In the genomic region with DNA sequence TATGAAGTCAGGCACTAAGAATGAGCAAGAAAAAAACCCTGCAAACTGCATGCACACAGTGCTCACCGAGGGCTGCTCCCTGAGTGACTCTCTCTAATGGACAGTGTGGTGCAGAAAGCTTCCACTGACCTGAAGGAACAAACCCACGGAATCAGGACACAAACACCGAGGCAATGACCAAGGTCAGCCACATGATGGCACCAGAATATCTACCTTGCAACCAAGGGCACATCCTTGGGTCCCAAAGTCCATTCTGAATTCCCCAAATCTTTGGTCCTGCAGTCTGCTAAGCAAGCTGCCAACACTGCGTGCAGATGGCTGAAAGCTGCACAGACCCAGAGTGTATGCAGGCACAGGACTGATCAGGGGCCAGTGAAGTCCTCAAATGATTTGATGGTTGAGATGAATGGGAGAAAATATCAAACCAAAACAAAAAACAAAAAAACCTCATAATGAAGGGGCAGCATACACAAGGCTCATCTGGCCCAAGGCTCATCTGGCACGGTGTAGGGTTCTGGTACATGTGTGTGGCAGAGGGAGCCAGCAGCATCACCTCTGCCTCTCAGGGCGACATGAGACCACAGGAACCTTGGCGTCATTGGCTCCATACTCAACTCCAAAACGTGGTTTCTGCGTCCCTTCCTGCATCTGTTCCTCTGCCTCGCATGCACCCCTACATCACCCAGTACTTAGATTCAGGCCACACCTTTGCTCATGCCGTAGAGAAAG, we compare ENCODE assay signal across 8 mouse cellular contexts.
DNase-seq lines count a peak whose midpoint lies in the region; ATAC-seq lines count a peak whose summit lies in the region.

No protein-coding gene starts in this region.

- H3K9ac ChIP-seq in hindbrain, embryonic 14.5 days = no peak overlapping the region
- H3K9ac ChIP-seq in limb, embryonic 11.5 days (ENCODE audit: low read length) = no peak overlapping the region

- DNase-seq in gastrocnemius, adult 18-20 months (ENCODE audit: low spot score) = peak; percentile 50
- no peak for DNase-seq in gastrocnemius, postnatal 36 days
- peak; percentile 71 for DNase-seq in R1 (ENCODE audit: low read depth, low spot score)
- DNase-seq in hindbrain, embryonic 14.5 days (ENCODE audit: low spot score) = peak; percentile 67
- DNase-seq in limb, embryonic 11.5 days (ENCODE audit: low spot score) = peak; percentile 56
- DNase-seq in neural tube, embryonic 10.5 days (ENCODE audit: extremely low spot score, low spot score) = peak; percentile 27
- no peak for DNase-seq in thymus, adult 18-20 months

- no peak overlapping the region for H3K27ac ChIP-seq in hindbrain, embryonic 14.5 days
- no peak overlapping the region; the same call in 1 of the 2 replicates for H3K27ac ChIP-seq in limb, embryonic 11.5 days (replicated peaks; ENCODE audit: low read depth, low read length)

- H3K27me3 ChIP-seq in hindbrain, embryonic 14.5 days (ENCODE audit: control insufficient read depth, insufficient read depth, low read length) = no peaks in the 10 kb centered on the region
- H3K27me3 ChIP-seq in limb, embryonic 11.5 days (ENCODE audit: control insufficient read depth, insufficient read depth, low read length) = no peaks in the 10 kb centered on the region

- no peaks in the 10 kb centered on the region for H3K9me3 ChIP-seq in hindbrain, embryonic 14.5 days (ENCODE audit: control insufficient read depth, low read length)
- H3K9me3 ChIP-seq in limb, embryonic 11.5 days (ENCODE audit: control insufficient read depth, low read length) = no peaks in the 10 kb centered on the region

- peak; percentile 59; the same call in 1 of the 2 replicates for ATAC-seq in common myeloid progenitor, adult 5-6 weeks (replicated peaks; ENCODE audit: low read depth, poor library complexity, severe bottlenecking)
- ATAC-seq in hindbrain, embryonic 14.5 days (ENCODE audit: low FRiP score) = peak; percentile 42; the same call in 1 of the 2 replicates
- no peak for ATAC-seq in limb, embryonic 11.5 days (ENCODE audit: insufficient number of reproducible peaks, low FRiP score, low TSS enrichment, low read depth)

- H3K4me2 ChIP-seq in hindbrain, embryonic 14.5 days (replicated peaks) = no peak overlapping the region
- no peak overlapping the region for H3K4me2 ChIP-seq in limb, embryonic 11.5 days (ENCODE audit: low read depth, severe bottlenecking)

- peaks cover 92% of the 10 kb centered on the region for H3K36me3 ChIP-seq in hindbrain, embryonic 14.5 days (replicated peaks; ENCODE audit: control insufficient read depth, insufficient read depth)
- peaks cover 4% of the 10 kb centered on the region; the same call in 1 of the 2 replicates for H3K36me3 ChIP-seq in limb, embryonic 11.5 days (ENCODE audit: control insufficient read depth, insufficient read depth, low read length)

- intact Hi-C loops in gastrocnemius, postnatal 36 days (cut with DNase I) = loop anchor here (10.0 kb wide), 2 partner anchors 209 to 399 kb away; no protein-coding TSS in a partner anchor

- no peaks in the 10 kb centered on the region for H3K4me1 ChIP-seq in hindbrain, embryonic 14.5 days (replicated peaks; ENCODE audit: control insufficient read depth, insufficient read depth, low read length)
- no peaks in the 10 kb centered on the region for H3K4me1 ChIP-seq in limb, embryonic 11.5 days (ENCODE audit: control insufficient read depth, insufficient read depth, low read length)

- H3K4me3 ChIP-seq in hindbrain, embryonic 14.5 days (replicated peaks; ENCODE audit: low read length) = no peak overlapping the region
- H3K4me3 ChIP-seq in limb, embryonic 11.5 days (ENCODE audit: low read depth, low read length) = no peak overlapping the region

- WGBS in hindbrain, embryonic 14.5 days = 77% methylated on average over 11 of the region's 11 CpGs
- WGBS in limb, embryonic 11.5 days = 78% methylated on average over 11 of the region's 11 CpGs

Comparison
In these comparisons a context has a peak if more than half of its experiments do, and no peak if none do; other contexts are left out.
1. DNase-seq: peak in gastrocnemius, adult 18-20 months (single experiment), R1 (single experiment), hindbrain, embryonic 14.5 days (single experiment), limb, embryonic 11.5 days (single experiment) and neural tube, embryonic 10.5 days (single experiment); none in gastrocnemius, postnatal 36 days (0 of 2) and thymus, adult 18-20 months (0 of 2).